Comparison of ENCODE assay signal across 28 mouse cellular contexts in genomic region chr11:53108798-53109197, GRCm38 (mm10).
"Had no signal": no experiment of that assay in that cellular context is flagged by ENCODE, and none has a peak within 500 bp of the region (broad histone marks: within the 10 kb centered on the region; RNA-seq: fewer than 3 reads in every experiment).

No protein-coding gene starts in this region.

- DNase-seq: gastrocnemius, adult 2 months; gastrocnemius, postnatal 10 days; gastrocnemius, postnatal 36 days; heart, adult 11 months; heart, adult 2 months; heart, postnatal 14 days; heart, postnatal 36 days; kidney, adult 11 months; kidney, adult 8-10 months; kidney, postnatal 10 days; kidney, postnatal 25 days; layer of hippocampus, adult 9-11 months; layer of hippocampus, postnatal 36 days; left cerebral cortex, postnatal 4 days had no signal

- ATAC-seq: forebrain, embryonic 16.5 days; hindbrain, embryonic 16.5 days; inflammation-experienced regulatory T-cells, adult 6 months; liver, embryonic 12.5 days had no signal

- H3K4me2 ChIP-seq: heart, embryonic 11.5 days; heart, embryonic 13.5 days; heart, embryonic 15.5 days; hindbrain, embryonic 12.5 days; hindbrain, embryonic 14.5 days; kidney, embryonic 15.5 days; limb, embryonic 13.5 days; limb, embryonic 15.5 days; liver, embryonic 12.5 days had no signal

- H3K4me3 ChIP-seq: gastrocnemius, adult 2 months; heart, adult 2 months; heart, embryonic 13.5 days; heart, embryonic 15.5 days; hindbrain, embryonic 10.5 days; hindbrain, embryonic 12.5 days; kidney, embryonic 15.5 days; limb, embryonic 13.5 days; limb, embryonic 15.5 days; liver, embryonic 12.5 days had no signal

- H3K9ac ChIP-seq: heart, embryonic 13.5 days; heart, embryonic 15.5 days; hindbrain, embryonic 12.5 days; hindbrain, embryonic 14.5 days; kidney, embryonic 15.5 days; limb, embryonic 13.5 days; limb, embryonic 15.5 days; liver, embryonic 12.5 days; liver, embryonic 14.5 days had no signal

- H3K27me3 ChIP-seq: heart, embryonic 13.5 days; heart, embryonic 15.5 days; hindbrain, embryonic 12.5 days; liver, embryonic 12.5 days had no signal

- H3K9me3 ChIP-seq: heart, embryonic 13.5 days; heart, embryonic 15.5 days; hindbrain, embryonic 10.5 days; hindbrain, embryonic 12.5 days; kidney, embryonic 15.5 days; limb, embryonic 13.5 days; limb, embryonic 15.5 days; liver, embryonic 12.5 days had no signal

- H3K4me1 ChIP-seq: liver, embryonic 12.5 days had no signal

- H3K36me3 ChIP-seq: heart, embryonic 13.5 days; heart, embryonic 15.5 days; hindbrain, embryonic 10.5 days; hindbrain, embryonic 12.5 days; kidney, embryonic 15.5 days; limb, embryonic 13.5 days; limb, embryonic 15.5 days; liver, embryonic 12.5 days had no signal

- H3K27ac ChIP-seq: gastrocnemius, adult 2 months; heart, adult 2 months; heart, embryonic 13.5 days; heart, embryonic 15.5 days; hindbrain, embryonic 10.5 days; hindbrain, embryonic 12.5 days; hindbrain, embryonic 14.5 days; kidney, embryonic 15.5 days; limb, embryonic 13.5 days; limb, embryonic 15.5 days; liver, embryonic 12.5 days; liver, embryonic 14.5 days had no signal
